Mouse (Mus musculus) brain, embryonic 14.5 days (tissue): ENCODE measurements at regions not wholly inside any gene's neighbourhood (a gene's known extent, or its start where the extent isn't known, plus 50 kb on each side); places are given as distances from the start of the nearest gene placed in this dataset.
"Not testable (repeated sequence)": the region's sequence is repeated elsewhere in the genome, so short reads cannot be mapped to it uniquely, and the experiment has no call there.

Experiments used
- CTCF ChIP-seq: fragments of 200-500 bp; IDR thresholded peaks from 2 replicates; pipeline ENCODE4 v1.5.1; 2012; ENCODE audit warnings: inconsistent platforms, mild to moderate bottlenecking, moderate library complexity, borderline replicate concordance; ENCODE audit not compliant: insufficient read depth, insufficient read length; ENCODE audit errors: extremely low read depth
- POLR2A ChIP-seq: fragments of 200-500 bp; IDR thresholded peaks from 2 replicates; pipeline ENCODE4 v1.6.1; 2012; ENCODE audit warnings: mild to moderate bottlenecking, inconsistent platforms, borderline replicate concordance; ENCODE audit not compliant: poor library complexity, insufficient read depth, insufficient read length, severe bottlenecking; ENCODE audit errors: extremely low read depth

DNA sequence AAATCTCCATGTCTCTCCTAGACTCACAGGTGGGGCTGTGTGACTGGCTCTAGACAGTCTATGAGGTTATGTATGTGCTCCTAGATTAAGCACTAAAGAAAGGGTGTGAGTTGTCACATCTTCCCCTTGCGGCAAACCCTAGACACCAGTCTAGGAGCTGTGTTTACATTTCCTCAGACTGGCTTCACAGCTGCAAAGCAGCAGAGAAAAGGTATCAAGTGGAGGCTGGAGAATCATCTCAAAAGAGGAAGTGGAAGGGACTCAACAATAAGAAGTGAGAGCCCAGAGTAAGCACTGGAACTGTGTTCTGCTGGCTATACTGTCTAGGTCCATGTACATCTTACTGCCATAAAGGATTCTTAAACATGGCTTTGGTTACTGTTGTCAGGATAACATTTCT is 68.1 kb upstream of the Cdk6 start:
- not testable (repeated sequence) for TF ChIP-seq CTCF, POLR2A
